14 mouse cellular contexts compared by ENCODE assay signal in genomic region chr3:131686106-131686505, GRCm38 (mm10).
DNase-seq lines count a peak whose midpoint lies in the region; ATAC-seq and TF ChIP-seq lines count a peak whose summit lies in the region.
"Had no signal": no experiment of that assay in that cellular context is flagged by ENCODE, and none has a peak within 500 bp of the region (broad histone marks: within the 10 kb centered on the region; RNA-seq: fewer than 3 reads in every experiment).

No protein-coding gene starts in this region.

- no peak for TF ChIP-seq EP300 in heart, adult 2 months (IDR thresholded peaks at IDR 0.05; ENCODE audit: insufficient read depth, low read depth, low read length)

- no peaks in the 10 kb centered on the region for H3K9me3 ChIP-seq in heart, embryonic 15.5 days (replicated peaks)
- H3K9me3 ChIP-seq in midbrain, embryonic 13.5 days: no peaks in the 10 kb centered on the region
- no peaks in the 10 kb centered on the region; the same call in 1 of the 2 replicates for H3K9me3 ChIP-seq in midbrain, embryonic 16.5 days (replicated peaks; ENCODE audit: control insufficient read depth, low read length, poor library complexity, severe bottlenecking)
- H3K9me3 ChIP-seq in midbrain, embryonic 14.5 days (ENCODE audit: control insufficient read depth, low read length): no peaks in the 10 kb centered on the region
- H3K9me3 ChIP-seq: midbrain, embryonic 15.5 days had no signal

- 0 out of 2 replicates have a peak, but pooled peaks have one; percentile 43 for ATAC-seq in heart, embryonic 15.5 days (replicated peaks; ENCODE audit: insufficient number of reproducible peaks, insufficient read depth, low FRiP score, low read depth)
- ATAC-seq in midbrain, embryonic 13.5 days: 0 out of 2 replicates have a peak, but pooled peaks have one; percentile 24
- ATAC-seq in midbrain, embryonic 16.5 days: no peak
- ATAC-seq in midbrain, embryonic 14.5 days (ENCODE audit: low FRiP score, low TSS enrichment): no peak
- ATAC-seq: CD4-positive, CD25-positive, alpha-beta regulatory T cell, adult 4 months; midbrain, embryonic 15.5 days had no signal

- H3K9ac ChIP-seq in heart, embryonic 15.5 days: no peak overlapping the region
- H3K9ac ChIP-seq in heart, adult 2 months (ENCODE audit: low read depth, low read length): no peak overlapping the region
- H3K9ac ChIP-seq in midbrain, embryonic 13.5 days (replicated peaks): no peak overlapping the region
- no peak overlapping the region for H3K9ac ChIP-seq in midbrain, embryonic 16.5 days (ENCODE audit: low read depth, low read length)
- H3K9ac ChIP-seq in midbrain, embryonic 14.5 days (replicated peaks; ENCODE audit: low read length): no peak overlapping the region
- H3K9ac ChIP-seq: hindbrain, embryonic 14.5 days; liver, embryonic 14.5 days; midbrain, embryonic 15.5 days had no signal

- no peak for TF ChIP-seq POLR2A in heart, adult 2 months (IDR thresholded peaks at IDR 0.05; ENCODE audit: insufficient read depth, low read depth, low read length)

- no peaks in the 10 kb centered on the region for H3K27me3 ChIP-seq in heart, embryonic 15.5 days
- H3K27me3 ChIP-seq in heart, adult 2 months (ENCODE audit: control insufficient read depth, insufficient read depth, low read length): no peaks in the 10 kb centered on the region
- no peaks in the 10 kb centered on the region for H3K27me3 ChIP-seq in midbrain, embryonic 13.5 days
- no peaks in the 10 kb centered on the region for H3K27me3 ChIP-seq in midbrain, embryonic 16.5 days (ENCODE audit: control insufficient read depth, insufficient read depth, low read depth, low read length)
- no peaks in the 10 kb centered on the region for H3K27me3 ChIP-seq in midbrain, embryonic 14.5 days (ENCODE audit: control insufficient read depth, insufficient read depth, low read length)
- H3K27me3 ChIP-seq: midbrain, embryonic 15.5 days had no signal

- no peak for DNase-seq in heart, adult 2 months
- peak; percentile 8 to 58 for DNase-seq in left cerebral cortex, postnatal 10 days (ENCODE audit: extremely low spot score in 1 of 2, low spot score in 2 of 2)
- no peak for DNase-seq in urinary bladder, postnatal 4 days (ENCODE audit: low spot score in 2 of 2)
- no peak for DNase-seq in kidney, postnatal 25 days
- DNase-seq in midbrain, embryonic 14.5 days: no peak
- DNase-seq: cerebellum, postnatal 25 days had no signal

- no peaks in the 10 kb centered on the region for H3K79me2 ChIP-seq in heart, adult 2 months (replicated peaks; ENCODE audit: control insufficient read depth, insufficient read depth, low read length)

- no peak overlapping the region for H3K4me3 ChIP-seq in heart, embryonic 15.5 days
- no peak overlapping the region for H3K4me3 ChIP-seq in heart, adult 2 months
- H3K4me3 ChIP-seq in midbrain, embryonic 13.5 days (replicated peaks): no peak overlapping the region
- no peak overlapping the region for H3K4me3 ChIP-seq in midbrain, embryonic 16.5 days (ENCODE audit: low read depth, low read length)
- H3K4me3 ChIP-seq in midbrain, embryonic 14.5 days (replicated peaks; ENCODE audit: low read depth, low read length): no peak overlapping the region
- H3K4me3 ChIP-seq: midbrain, embryonic 15.5 days had no signal

- WGBS in heart, embryonic 15.5 days: 81% methylated on average over 12 of the region's 12 CpGs
- WGBS in heart, adult 2 months: 82% methylated on average over 12 of the region's 12 CpGs
- WGBS in midbrain, embryonic 13.5 days: 88% methylated on average over 12 of the region's 12 CpGs
- 88% methylated on average over 12 of the region's 12 CpGs for WGBS in midbrain, embryonic 16.5 days
- WGBS in midbrain, embryonic 14.5 days: 88% methylated on average over 12 of the region's 12 CpGs

- TF ChIP-seq CTCF in heart, adult 2 months (IDR thresholded peaks at IDR 0.05): no peak

- intact Hi-C loops in heart, adult 2 months (cut with DNase I): no loop called here
- intact Hi-C loops in left cerebral cortex, postnatal 10 days (cut with DNase I): no loop called here

- no peaks in the 10 kb centered on the region for H3K4me1 ChIP-seq in heart, embryonic 15.5 days (replicated peaks)
- no peaks in the 10 kb centered on the region for H3K4me1 ChIP-seq in heart, adult 2 months (ENCODE audit: control insufficient read depth, insufficient read depth, low read length)
- no peaks in the 10 kb centered on the region for H3K4me1 ChIP-seq in midbrain, embryonic 13.5 days (replicated peaks)
- no peaks in the 10 kb centered on the region for H3K4me1 ChIP-seq in midbrain, embryonic 16.5 days (ENCODE audit: control insufficient read depth, insufficient read depth, low read length)
- H3K4me1 ChIP-seq in midbrain, embryonic 14.5 days (ENCODE audit: control insufficient read depth, insufficient read depth, low read length): no peaks in the 10 kb centered on the region
- H3K4me1 ChIP-seq: midbrain, embryonic 15.5 days had no signal

- H3K27ac ChIP-seq in heart, embryonic 15.5 days: no peak overlapping the region
- no peak overlapping the region for H3K27ac ChIP-seq in heart, adult 2 months
- H3K27ac ChIP-seq in midbrain, embryonic 13.5 days: no peak overlapping the region
- H3K27ac ChIP-seq in midbrain, embryonic 16.5 days (ENCODE audit: low read length): no peak overlapping the region
- H3K27ac ChIP-seq in midbrain, embryonic 14.5 days (replicated peaks; ENCODE audit: low read depth, low read length): no peak overlapping the region
- H3K27ac ChIP-seq: hindbrain, embryonic 14.5 days; kidney, postnatal 0 days; liver, embryonic 14.5 days; midbrain, embryonic 15.5 days had no signal

- no peak overlapping the region for H3K4me2 ChIP-seq in heart, embryonic 15.5 days
- no peak overlapping the region for H3K4me2 ChIP-seq in midbrain, embryonic 13.5 days (replicated peaks)
- no peak overlapping the region for H3K4me2 ChIP-seq in midbrain, embryonic 16.5 days (ENCODE audit: low read length)
- no peak overlapping the region for H3K4me2 ChIP-seq in midbrain, embryonic 14.5 days (ENCODE audit: low read length)
- H3K4me2 ChIP-seq: hindbrain, embryonic 14.5 days; midbrain, embryonic 15.5 days had no signal

- no peaks in the 10 kb centered on the region for H3K36me3 ChIP-seq in heart, embryonic 15.5 days
- no peaks in the 10 kb centered on the region for H3K36me3 ChIP-seq in heart, adult 2 months (ENCODE audit: control insufficient read depth, insufficient read depth, low read length)
- no peaks in the 10 kb centered on the region for H3K36me3 ChIP-seq in midbrain, embryonic 13.5 days
- no peaks in the 10 kb centered on the region for H3K36me3 ChIP-seq in midbrain, embryonic 16.5 days (ENCODE audit: control insufficient read depth, insufficient read depth, low read length)
- no peaks in the 10 kb centered on the region for H3K36me3 ChIP-seq in midbrain, embryonic 14.5 days (ENCODE audit: control insufficient read depth, insufficient read depth, low read length)
- H3K36me3 ChIP-seq: midbrain, embryonic 15.5 days had no signal

Comparison
In these comparisons a context has a peak if more than half of its experiments do, and no peak if none do; other contexts are left out.
1. ATAC-seq: peak in heart, embryonic 15.5 days (single experiment) and midbrain, embryonic 13.5 days (single experiment); none in midbrain, embryonic 16.5 days (single experiment) and midbrain, embryonic 14.5 days (single experiment).
2. DNase-seq: peak in left cerebral cortex, postnatal 10 days (2 of 2); none in heart, adult 2 months (0 of 2), urinary bladder, postnatal 4 days (0 of 2), kidney, postnatal 25 days (0 of 2) and midbrain, embryonic 14.5 days (single experiment).